Mouse (Mus musculus) cerebellum, adult 9-11 months (tissue): ENCODE results near the gene Mesp1.

Source experiments
- DNase-seq: peaks from one replicate; pipeline ENCODE4 v3.0.0; 2022

Gene Mesp1

GRCm38 (mm10) chr7:79793688-79794087, at the start of gene Mesp1:
Gene Mesp1, minus strand, starts transcription at chr7:79793788.
- no peak for DNase-seq

- no peak for DNase-seq
Observed at GRCm38 (mm10) chr7:79842163-79842562, 48.6 kb upstream of the Mesp1 start.

GRCm38 (mm10) chr7:79837247-79837646, 43.7 kb upstream of the Mesp1 start:
- DNase-seq, result no peak

- no peak for DNase-seq
Observed at GRCm38 (mm10) chr7:79835196-79835595, 41.6 kb upstream of the Mesp1 start.

- no peak for DNase-seq
Observed at GRCm38 (mm10) chr7:79832980-79833379, 39.4 kb upstream of the Mesp1 start.

GRCm38 (mm10) chr7:79831585-79831984, 38.0 kb upstream of the Mesp1 start:
- no peak for DNase-seq

- DNase-seq, result no peak
Observed at GRCm38 (mm10) chr7:79831145-79831544, 37.6 kb upstream of the Mesp1 start.

- no peak for DNase-seq
Observed at GRCm38 (mm10) chr7:79828341-79828740, 34.8 kb upstream of the Mesp1 start.

GRCm38 (mm10) chr7:79822092-79822695, 28.6 kb upstream of the Mesp1 start:
- no peak for DNase-seq

GRCm38 (mm10) chr7:79819996-79820395, 26.4 kb upstream of the Mesp1 start:
- no peak for DNase-seq

GRCm38 (mm10) chr7:79819515-79819914, 25.9 kb upstream of the Mesp1 start:
- DNase-seq, result no peak

GRCm38 (mm10) chr7:79818321-79818720, 24.7 kb upstream of the Mesp1 start:
- DNase-seq, result no peak

- no peak for DNase-seq
Observed at GRCm38 (mm10) chr7:79813409-79813808, 19.8 kb upstream of the Mesp1 start.

- DNase-seq, result no peak
Observed at GRCm38 (mm10) chr7:79810611-79811506, 17.3 kb upstream of the Mesp1 start, which contains the start of gene Mesp2. Gene Mesp2, plus strand, starts transcription at chr7:79810727.

- DNase-seq, result no peak
Observed at GRCm38 (mm10) chr7:79808561-79808960, 15.0 kb upstream of the Mesp1 start.

- no peak for DNase-seq
Observed at GRCm38 (mm10) chr7:79803887-79804286, 10.3 kb upstream of the Mesp1 start.

- no peak for DNase-seq
Observed at GRCm38 (mm10) chr7:79802037-79802436, 8.4 kb upstream of the Mesp1 start.

GRCm38 (mm10) chr7:79801391-79801790, 7.8 kb upstream of the Mesp1 start:
- DNase-seq, result no peak

GRCm38 (mm10) chr7:79800336-79800735, 6.7 kb upstream of the Mesp1 start:
- DNase-seq, result no peak

GRCm38 (mm10) chr7:79799506-79799905, 5.9 kb upstream of the Mesp1 start:
- no peak for DNase-seq

- peak; percentile 32 for DNase-seq
Observed at GRCm38 (mm10) chr7:79799048-79799447, 5.5 kb upstream of the Mesp1 start.

- DNase-seq, result no peak
Observed at GRCm38 (mm10) chr7:79798606-79799005, 5.0 kb upstream of the Mesp1 start.

GRCm38 (mm10) chr7:79792635-79793421, 760 bp downstream of the Mesp1 start:
- no peak for DNase-seq
